Mouse (Mus musculus): Measurements from ENCODE around the gene Hbs1l. TPM values are rescaled to one million over a fixed set of nuclear protein-coding genes. Genes with fewer than 3 reads are reported as not detected.

Gene Hbs1l
- polyA plus RNA-seq, 1 experiment from 2014 or later = 142 TPM

DNA sequence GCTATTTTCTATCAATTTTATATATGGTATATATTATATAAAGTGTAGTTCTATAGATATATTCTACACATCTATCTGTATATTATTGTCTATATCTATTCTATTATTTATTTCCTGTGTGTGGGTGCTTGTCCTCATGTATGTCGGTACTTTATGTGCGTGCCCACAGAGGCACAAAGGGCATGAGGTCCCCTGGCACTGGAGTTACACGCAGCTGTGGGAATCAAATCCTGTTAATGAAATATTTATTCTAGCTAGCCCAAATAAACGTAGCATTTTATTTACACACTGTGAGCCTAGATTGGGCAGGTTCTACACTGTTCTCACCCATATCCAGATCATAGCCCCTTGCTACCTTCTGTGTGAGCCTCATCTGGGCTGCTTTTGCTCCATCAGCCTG, 63.3 kb downstream of the Hbs1l start:
- Histone ChIP-seq H3K9ac (ENCODE audit: low read length) (no peak overlapping the region), H3K4me1 (replicated peaks; ENCODE audit: control insufficient read depth, insufficient read depth, low read length) (no peaks in the 10 kb centered on the region), H3K4me2 (ENCODE audit: low read depth, low read length, severe bottlenecking) (no peak overlapping the region), H3K36me3 (ENCODE audit: control insufficient read depth, insufficient read depth, low read length) (peaks cover 4% of the 10 kb centered on the region; the same call in 1 of the 2 replicates), H3K27me3 (ENCODE audit: control insufficient read depth, insufficient read depth, low read length) (no peaks in the 10 kb centered on the region), H3K4me3 (ENCODE audit: low read depth, low read length) (no peak overlapping the region), H3K27ac (ENCODE audit: low read depth, low read length) (no peak overlapping the region), H3K9me3 (ENCODE audit: control insufficient read depth, low read length) (no peaks in the 10 kb centered on the region)
- ATAC-seq (replicated peaks; ENCODE audit: low FRiP score) (no peak), DNase-seq (ENCODE audit: low spot score) (no peak)
- WGBS = 95% methylated on average over 4 of the region's 4 CpGs

DNA sequence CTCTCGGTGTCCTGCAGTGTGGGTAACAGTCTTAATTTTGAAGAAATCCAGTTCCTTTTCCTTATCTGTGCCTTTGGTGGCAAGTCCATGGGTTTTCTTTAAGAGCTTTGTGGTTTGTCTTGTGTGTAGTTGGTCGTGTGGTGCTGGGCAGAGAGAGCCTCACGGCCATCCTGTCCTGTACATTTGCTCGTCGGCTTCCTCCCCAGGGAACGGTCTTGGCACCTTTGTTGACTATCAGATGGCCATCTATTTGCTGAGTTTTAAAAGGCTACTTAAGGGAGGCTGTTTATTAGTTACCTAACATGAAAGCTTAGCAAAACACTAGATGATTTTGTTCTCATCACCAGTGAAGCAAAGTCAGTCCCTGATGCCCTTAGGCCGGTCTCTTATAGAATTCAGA, 66.1 kb downstream of the Hbs1l start:
- Histone ChIP-seq H3K36me3 (ENCODE audit: control insufficient read depth, insufficient read depth, low read length) (no peaks in the 10 kb centered on the region; the same call in 1 of the 2 replicates), H3K9ac (ENCODE audit: low read length) (no peak overlapping the region), H3K4me3 (ENCODE audit: low read depth, low read length) (no peak overlapping the region), H3K27me3 (ENCODE audit: control insufficient read depth, insufficient read depth, low read length) (no peaks in the 10 kb centered on the region), H3K27ac (ENCODE audit: low read depth, low read length) (no peak overlapping the region), H3K4me2 (ENCODE audit: low read depth, low read length, severe bottlenecking) (no peak overlapping the region), H3K4me1 (replicated peaks; ENCODE audit: control insufficient read depth, insufficient read depth, low read length) (no peaks in the 10 kb centered on the region), H3K9me3 (ENCODE audit: control insufficient read depth, low read length) (no peaks in the 10 kb centered on the region)
- no peak for ATAC-seq (replicated peaks; ENCODE audit: low FRiP score)
- WGBS = 93% methylated on average over 7 of the region's 7 CpGs
- DNase-seq (ENCODE audit: low spot score) = no peak

DNA sequence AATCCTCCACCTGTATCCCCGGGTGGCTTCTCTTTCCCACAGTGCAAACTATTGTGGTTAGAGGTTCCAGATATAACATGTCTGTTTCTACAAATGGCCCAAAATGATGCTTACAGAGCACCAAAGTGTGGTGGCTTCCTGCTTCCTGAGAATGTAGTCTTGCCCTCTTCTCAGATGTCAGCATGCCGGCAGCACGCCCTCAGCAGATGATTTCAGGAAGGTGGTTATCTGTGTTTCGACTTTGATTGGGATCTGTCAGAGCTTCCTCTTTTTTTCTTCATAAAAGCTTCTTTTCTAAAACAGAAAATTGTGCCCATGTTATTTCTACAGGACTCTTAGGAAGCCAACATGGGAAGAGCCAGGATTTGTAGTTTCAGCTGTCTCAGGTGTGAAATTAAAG, 67.5 kb downstream of the Hbs1l start:
- Histone ChIP-seq H3K27me3 (ENCODE audit: control insufficient read depth, insufficient read depth, low read length) (no peaks in the 10 kb centered on the region), H3K9ac (ENCODE audit: low read length) (no peak overlapping the region), H3K9me3 (ENCODE audit: control insufficient read depth, low read length) (no peaks in the 10 kb centered on the region), H3K36me3 (ENCODE audit: control insufficient read depth, insufficient read depth, low read length) (no peaks in the 10 kb centered on the region; the same call in 1 of the 2 replicates), H3K4me1 (replicated peaks; ENCODE audit: control insufficient read depth, insufficient read depth, low read length) (no peaks in the 10 kb centered on the region), H3K4me2 (ENCODE audit: low read depth, low read length, severe bottlenecking) (no peak overlapping the region), H3K4me3 (ENCODE audit: low read depth, low read length) (no peak overlapping the region), H3K27ac (ENCODE audit: low read depth, low read length) (no peak overlapping the region)
- no peak for ATAC-seq (replicated peaks; ENCODE audit: low FRiP score)
- no peak for DNase-seq (ENCODE audit: low spot score)
- 94% methylated on average over 4 of the region's 4 CpGs for WGBS

DNA sequence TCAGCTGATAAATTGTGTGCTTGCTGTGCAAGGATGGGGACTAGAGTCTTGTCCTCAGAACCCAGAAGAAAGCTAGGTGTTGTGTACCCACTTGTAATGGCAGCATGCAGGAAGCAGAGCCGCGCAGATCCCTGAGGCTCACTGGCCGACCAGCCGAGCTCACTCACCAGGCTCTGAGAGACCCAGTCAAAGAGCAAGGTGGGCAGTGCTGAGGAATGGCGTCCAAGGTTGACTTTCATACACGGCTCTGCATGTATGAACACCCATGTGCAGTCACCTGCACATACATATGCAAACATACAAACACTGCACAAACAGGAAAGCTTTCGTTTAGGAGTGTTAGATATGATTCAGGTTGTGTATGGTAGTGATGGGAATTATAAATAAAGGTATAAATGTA, 69.2 kb downstream of the Hbs1l start:
- Histone ChIP-seq H3K27ac (ENCODE audit: low read depth, low read length) (no peak overlapping the region), H3K27me3 (ENCODE audit: control insufficient read depth, insufficient read depth, low read length) (no peaks in the 10 kb centered on the region), H3K9me3 (ENCODE audit: control insufficient read depth, low read length) (no peaks in the 10 kb centered on the region), H3K36me3 (ENCODE audit: control insufficient read depth, insufficient read depth, low read length) (no peaks in the 10 kb centered on the region; the same call in 1 of the 2 replicates), H3K9ac (ENCODE audit: low read length) (no peak overlapping the region), H3K4me3 (ENCODE audit: low read depth, low read length) (no peak overlapping the region), H3K4me2 (ENCODE audit: low read depth, low read length, severe bottlenecking) (no peak overlapping the region), H3K4me1 (replicated peaks; ENCODE audit: control insufficient read depth, insufficient read depth, low read length) (no peaks in the 10 kb centered on the region)
- 93% methylated on average over 7 of the region's 7 CpGs for WGBS
- no peak for ATAC-seq (replicated peaks; ENCODE audit: low FRiP score)
- no peak for DNase-seq (ENCODE audit: low spot score)

DNA sequence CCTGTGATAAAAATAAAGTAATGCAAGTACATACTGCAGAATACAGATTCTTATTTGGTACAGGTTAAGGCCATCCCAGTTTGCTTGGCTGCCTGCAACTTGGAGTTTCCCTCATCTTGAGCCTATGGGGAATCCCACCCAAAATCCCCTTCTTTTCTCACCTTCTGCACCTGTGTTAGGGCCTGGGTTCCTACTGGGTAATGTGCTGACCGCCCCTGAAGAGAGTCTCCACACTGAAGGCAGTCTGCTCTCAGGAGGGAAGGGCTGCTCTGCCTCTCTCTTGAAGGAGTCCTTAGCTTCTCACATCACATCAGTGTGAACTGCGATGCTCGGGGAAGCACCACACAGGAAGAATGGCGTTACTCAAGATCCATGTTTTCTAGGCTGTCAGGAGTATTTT, 70.1 kb downstream of the Hbs1l start:
- DNase-seq (ENCODE audit: low spot score) = no peak
- H3K36me3 ChIP-seq (ENCODE audit: control insufficient read depth, insufficient read depth, low read length) = no peaks in the 10 kb centered on the region; the same call in 1 of the 2 replicates
- H3K9me3 ChIP-seq (ENCODE audit: control insufficient read depth, low read length) = no peaks in the 10 kb centered on the region
- H3K27ac ChIP-seq (ENCODE audit: low read depth, low read length) = no peak overlapping the region
- H3K4me2 ChIP-seq (ENCODE audit: low read depth, low read length, severe bottlenecking) = no peak overlapping the region
- H3K4me1 ChIP-seq (replicated peaks; ENCODE audit: control insufficient read depth, insufficient read depth, low read length) = no peaks in the 10 kb centered on the region
- no peaks in the 10 kb centered on the region for H3K27me3 ChIP-seq (ENCODE audit: control insufficient read depth, insufficient read depth, low read length)
- no peak overlapping the region for H3K4me3 ChIP-seq (ENCODE audit: low read depth, low read length)
- ATAC-seq (replicated peaks; ENCODE audit: low FRiP score) = no peak
- no peak overlapping the region for H3K9ac ChIP-seq (ENCODE audit: low read length)
- 91% methylated on average over 4 of the region's 4 CpGs for WGBS

DNA sequence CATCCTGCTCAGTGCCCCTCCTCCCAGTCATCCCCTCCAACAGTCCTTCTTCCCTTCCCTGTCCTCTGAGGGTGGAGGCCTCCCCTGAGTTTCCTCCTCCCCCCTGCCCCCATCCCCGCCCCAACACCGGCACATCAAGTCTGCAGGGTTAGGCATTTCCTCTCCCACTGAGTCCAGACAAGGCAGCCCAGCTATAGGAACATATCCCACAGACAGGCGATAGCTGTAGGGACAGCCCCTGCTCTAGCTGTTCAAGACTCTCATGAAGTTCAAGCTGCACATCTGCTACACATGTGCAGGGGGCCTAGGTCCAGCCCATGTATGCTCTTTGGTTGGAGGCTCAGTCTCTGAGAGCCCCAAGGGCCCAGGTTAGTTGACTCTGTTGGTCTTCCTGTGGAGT, 70.7 kb downstream of the Hbs1l start:
- H3K9ac ChIP-seq (ENCODE audit: low read length) = no peak overlapping the region
- WGBS = 87% methylated on average over 3 of the region's 3 CpGs
- no peak for ATAC-seq (replicated peaks; ENCODE audit: low FRiP score)
- H3K4me3 ChIP-seq (ENCODE audit: low read depth, low read length) = no peak overlapping the region
- H3K36me3 ChIP-seq (ENCODE audit: control insufficient read depth, insufficient read depth, low read length) = no peaks in the 10 kb centered on the region; the same call in 1 of the 2 replicates
- H3K4me1 ChIP-seq (replicated peaks; ENCODE audit: control insufficient read depth, insufficient read depth, low read length) = no peaks in the 10 kb centered on the region
- H3K9me3 ChIP-seq (ENCODE audit: control insufficient read depth, low read length) = no peaks in the 10 kb centered on the region
- H3K27me3 ChIP-seq (ENCODE audit: control insufficient read depth, insufficient read depth, low read length) = no peaks in the 10 kb centered on the region
- H3K4me2 ChIP-seq (ENCODE audit: low read depth, low read length, severe bottlenecking) = no peak overlapping the region
- no peak overlapping the region for H3K27ac ChIP-seq (ENCODE audit: low read depth, low read length)
- DNase-seq (ENCODE audit: low spot score) = no peak

DNA sequence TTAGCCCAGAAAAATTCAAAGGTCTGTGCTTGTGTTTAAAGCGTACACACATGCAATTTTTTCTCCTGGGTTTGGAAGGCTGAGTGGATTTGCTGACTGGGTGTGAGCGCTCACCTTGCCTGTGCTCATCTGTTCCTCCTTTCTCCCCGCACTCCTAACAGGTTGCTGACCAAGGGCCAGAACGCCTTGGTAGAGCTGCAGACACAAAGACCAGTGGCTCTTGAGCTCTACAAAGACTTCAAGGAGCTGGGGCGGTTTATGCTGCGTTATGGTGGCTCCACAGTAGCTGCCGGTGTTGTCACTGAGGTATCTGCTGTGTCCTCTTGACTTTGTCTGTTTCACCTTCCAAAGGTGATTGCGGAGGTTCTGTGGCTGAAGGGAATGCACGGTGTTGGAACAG, 71.7 kb downstream of the Hbs1l start:
- Histone ChIP-seq H3K27ac (ENCODE audit: low read depth, low read length) (no peak overlapping the region), H3K9me3 (ENCODE audit: control insufficient read depth, low read length) (no peaks in the 10 kb centered on the region), H3K9ac (ENCODE audit: low read length) (no peak overlapping the region), H3K4me1 (replicated peaks; ENCODE audit: control insufficient read depth, insufficient read depth, low read length) (no peaks in the 10 kb centered on the region), H3K36me3 (ENCODE audit: control insufficient read depth, insufficient read depth, low read length) (no peaks in the 10 kb centered on the region; the same call in 1 of the 2 replicates), H3K27me3 (ENCODE audit: control insufficient read depth, insufficient read depth, low read length) (no peaks in the 10 kb centered on the region), H3K4me2 (ENCODE audit: low read depth, low read length, severe bottlenecking) (no peak overlapping the region), H3K4me3 (ENCODE audit: low read depth, low read length) (no peak overlapping the region)
- WGBS = 95% methylated on average over 9 of the region's 9 CpGs
- DNase-seq (ENCODE audit: low spot score) (no peak), ATAC-seq (replicated peaks; ENCODE audit: low FRiP score) (no peak)

DNA sequence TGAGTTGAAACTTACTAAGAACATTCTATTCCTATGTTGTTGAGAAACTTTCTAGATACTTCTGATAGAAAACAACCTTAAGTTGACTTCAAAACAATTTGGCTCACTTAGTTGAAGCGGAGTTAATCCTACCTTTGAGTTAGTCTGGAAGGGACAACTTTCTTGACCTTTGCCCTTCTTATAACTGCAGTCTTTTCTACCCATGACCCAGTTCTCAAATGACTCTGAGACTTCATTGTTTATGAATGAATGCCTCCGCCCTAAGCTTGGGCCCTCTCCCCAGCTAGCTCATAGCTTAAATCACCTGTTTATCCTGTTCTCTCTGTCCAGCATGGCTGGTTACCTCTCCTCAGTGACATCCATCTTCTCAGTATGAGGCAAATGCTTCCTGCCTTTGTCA, 73.8 kb downstream of the Hbs1l start:
- DNase-seq (ENCODE audit: low spot score) (no peak), ATAC-seq (replicated peaks; ENCODE audit: low FRiP score) (no peak)
- H3K4me1 ChIP-seq (replicated peaks; ENCODE audit: control insufficient read depth, insufficient read depth, low read length) = no peaks in the 10 kb centered on the region
- H3K36me3 ChIP-seq (ENCODE audit: control insufficient read depth, insufficient read depth, low read length) = no peaks in the 10 kb centered on the region; the same call in 1 of the 2 replicates
- H3K27ac ChIP-seq (ENCODE audit: low read depth, low read length) = no peak overlapping the region
- H3K9me3 ChIP-seq (ENCODE audit: control insufficient read depth, low read length) = no peaks in the 10 kb centered on the region
- H3K27me3 ChIP-seq (ENCODE audit: control insufficient read depth, insufficient read depth, low read length) = no peaks in the 10 kb centered on the region
- 55% methylated on average over 2 of the region's 2 CpGs for WGBS
- H3K4me3 ChIP-seq (ENCODE audit: low read depth, low read length) = no peak overlapping the region
- no peak overlapping the region for H3K9ac ChIP-seq (ENCODE audit: low read length)
- no peak overlapping the region for H3K4me2 ChIP-seq (ENCODE audit: low read depth, low read length, severe bottlenecking)

DNA sequence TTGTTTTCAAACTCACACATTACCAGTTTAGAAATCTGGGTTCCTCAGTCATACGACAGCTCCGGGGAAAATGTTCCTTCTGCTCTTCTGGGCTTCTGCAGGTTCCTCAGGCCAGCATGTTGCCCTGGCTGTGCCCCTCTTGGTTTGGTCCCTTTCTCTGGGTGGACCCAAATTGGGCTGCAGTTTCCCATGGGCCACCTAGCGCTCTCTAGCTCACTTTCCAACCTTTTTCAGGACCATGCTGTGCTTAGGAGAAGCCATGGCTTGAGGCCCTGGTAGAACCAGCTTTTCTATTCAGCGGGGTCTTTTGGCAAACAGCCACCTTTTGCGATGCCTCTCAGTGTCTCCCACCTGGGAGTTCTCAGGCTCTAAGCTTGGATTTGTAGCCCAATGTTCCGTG, 76.5 kb downstream of the Hbs1l start:
- DNase-seq (ENCODE audit: low spot score) (no peak), ATAC-seq (replicated peaks; ENCODE audit: low FRiP score) (no peak)
- WGBS = 94% methylated on average over 6 of the region's 6 CpGs
- no peak overlapping the region for H3K4me3 ChIP-seq (ENCODE audit: low read depth, low read length)
- H3K27me3 ChIP-seq (ENCODE audit: control insufficient read depth, insufficient read depth, low read length) = no peaks in the 10 kb centered on the region
- no peaks in the 10 kb centered on the region for H3K9me3 ChIP-seq (ENCODE audit: control insufficient read depth, low read length)
- no peaks in the 10 kb centered on the region; the same call in 1 of the 2 replicates for H3K36me3 ChIP-seq (ENCODE audit: control insufficient read depth, insufficient read depth, low read length)
- no peak overlapping the region for H3K9ac ChIP-seq (ENCODE audit: low read length)
- H3K4me1 ChIP-seq (replicated peaks; ENCODE audit: control insufficient read depth, insufficient read depth, low read length) = no peaks in the 10 kb centered on the region
- no peak overlapping the region for H3K27ac ChIP-seq (ENCODE audit: low read depth, low read length)
- no peak overlapping the region for H3K4me2 ChIP-seq (ENCODE audit: low read depth, low read length, severe bottlenecking)

Measured in forebrain, embryonic 11.5 days (tissue).